Mouse (Mus musculus): ENCODE data around the gene Rimbp2. TPM values are rescaled to one million over a fixed set of nuclear protein-coding genes. Genes with fewer than 3 reads are reported as not detected.

Gene Rimbp2
- polyA plus RNA-seq, 1 experiment from 2014 or later = 0.18 TPM

GRCm38 (mm10) chr5:128806296-128806998, 146.8 kb downstream of the Rimbp2 start:
- ATAC-seq (ENCODE audit: insufficient number of reproducible peaks, insufficient read depth, low FRiP score, low TSS enrichment, low read depth) = no peak

DNA sequence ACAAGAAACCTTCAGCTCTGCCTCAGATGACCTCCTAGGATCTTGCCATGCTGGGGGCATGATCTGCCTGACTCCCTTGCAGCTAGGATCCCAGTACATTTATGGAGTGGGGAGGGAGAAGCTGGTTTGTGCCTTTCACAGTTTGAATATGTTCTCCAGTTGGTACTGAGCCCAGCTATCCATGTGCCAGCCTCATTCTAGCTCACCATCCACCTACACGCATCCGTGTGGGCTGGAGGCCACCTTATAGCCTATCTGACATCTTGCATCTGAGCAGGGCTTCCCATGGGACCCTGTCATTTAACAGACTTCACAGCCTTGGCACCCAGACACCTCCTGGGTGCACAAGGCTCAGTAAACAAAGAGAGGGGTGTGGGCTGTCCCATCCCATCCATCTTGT, 148.2 kb downstream of the Rimbp2 start:
- WGBS = 91% methylated on average over 2 of the region's 2 CpGs
- ATAC-seq (ENCODE audit: insufficient number of reproducible peaks, insufficient read depth, low FRiP score, low TSS enrichment, low read depth) = no peak
- Histone ChIP-seq H3K9ac (no peak overlapping the region), H3K4me1 (no peaks in the 10 kb centered on the region), H3K27me3 (no peaks in the 10 kb centered on the region), H3K4me2 (no peak overlapping the region), H3K9me3 (no peaks in the 10 kb centered on the region), H3K36me3 (no peaks in the 10 kb centered on the region), H3K27ac (no peak overlapping the region), H3K4me3 (no peak overlapping the region)

More at GRCm38 (mm10) chr5:128806296-128806998, 146.8 kb downstream of the Rimbp2 start:
- Histone ChIP-seq H3K36me3 (no peaks in the 10 kb centered on the region), H3K4me2 (no peak overlapping the region), H3K4me3 (no peak overlapping the region), H3K9me3 (no peaks in the 10 kb centered on the region), H3K4me1 (no peaks in the 10 kb centered on the region), H3K27ac (no peak overlapping the region), H3K9ac (no peak overlapping the region), H3K27me3 (no peaks in the 10 kb centered on the region)
- WGBS = 89% methylated on average over 13 of the region's 13 CpGs

DNA sequence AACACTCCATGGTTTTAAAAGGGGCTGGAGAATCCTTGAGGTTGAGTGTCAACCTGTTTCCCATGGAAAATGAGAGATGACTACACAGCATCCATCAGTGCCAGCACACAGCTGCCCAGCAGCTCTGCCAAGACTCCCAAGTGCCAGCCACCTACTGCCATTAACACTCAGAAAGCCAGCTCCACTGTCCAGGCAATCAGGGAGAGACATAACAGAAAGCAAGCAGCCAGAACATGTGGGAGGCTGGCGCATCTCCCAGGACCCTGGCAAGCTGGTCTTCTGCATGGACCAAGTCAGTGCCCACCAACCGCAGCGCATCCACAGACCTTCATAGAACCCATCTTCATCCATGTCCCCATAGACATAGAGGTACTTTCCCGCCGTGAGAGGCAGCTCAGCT, 152.7 kb downstream of the Rimbp2 start:
- no peaks in the 10 kb centered on the region for H3K27me3 ChIP-seq
- no peak overlapping the region for H3K4me2 ChIP-seq
- no peak overlapping the region for H3K27ac ChIP-seq
- H3K36me3 ChIP-seq = no peaks in the 10 kb centered on the region
- H3K9me3 ChIP-seq = no peaks in the 10 kb centered on the region
- WGBS = 87% methylated on average over 5 of the region's 5 CpGs
- no peak for ATAC-seq (ENCODE audit: insufficient number of reproducible peaks, insufficient read depth, low FRiP score, low TSS enrichment, low read depth)
- H3K4me1 ChIP-seq = no peaks in the 10 kb centered on the region
- H3K9ac ChIP-seq = no peak overlapping the region
- H3K4me3 ChIP-seq = no peak overlapping the region

DNA sequence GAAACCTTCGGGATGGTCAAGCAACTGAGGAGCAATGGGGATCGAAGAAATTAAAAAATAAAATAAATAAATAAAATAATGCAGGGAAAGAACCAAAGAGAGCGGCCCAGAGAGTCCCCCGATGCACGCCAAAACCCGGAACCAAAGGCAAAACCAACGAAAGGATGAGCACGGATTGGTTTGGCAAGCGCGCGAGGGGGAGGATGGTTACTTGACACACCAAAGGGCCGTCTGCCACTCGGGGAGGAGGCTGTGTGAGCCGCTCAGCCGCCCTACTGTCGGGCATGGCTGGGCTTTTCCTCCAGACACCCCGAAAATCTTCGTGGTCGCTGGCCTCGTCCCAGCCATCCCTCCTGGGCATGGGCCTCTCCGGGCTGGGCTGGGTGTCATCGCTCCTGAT, 171.7 kb downstream of the Rimbp2 start:
- no peaks in the 10 kb centered on the region for H3K36me3 ChIP-seq
- ATAC-seq (ENCODE audit: insufficient number of reproducible peaks, insufficient read depth, low FRiP score, low TSS enrichment, low read depth) = no peak
- 72% methylated on average over 22 of the region's 22 CpGs for WGBS
- H3K9me3 ChIP-seq = no peaks in the 10 kb centered on the region
- no peak overlapping the region for H3K27ac ChIP-seq
- no peak overlapping the region; the same call in 1 of the 2 replicates for H3K4me2 ChIP-seq
- H3K4me1 ChIP-seq = no peaks in the 10 kb centered on the region
- H3K4me3 ChIP-seq = no peak overlapping the region
- H3K9ac ChIP-seq = no peak overlapping the region
- no peaks in the 10 kb centered on the region for H3K27me3 ChIP-seq

DNA sequence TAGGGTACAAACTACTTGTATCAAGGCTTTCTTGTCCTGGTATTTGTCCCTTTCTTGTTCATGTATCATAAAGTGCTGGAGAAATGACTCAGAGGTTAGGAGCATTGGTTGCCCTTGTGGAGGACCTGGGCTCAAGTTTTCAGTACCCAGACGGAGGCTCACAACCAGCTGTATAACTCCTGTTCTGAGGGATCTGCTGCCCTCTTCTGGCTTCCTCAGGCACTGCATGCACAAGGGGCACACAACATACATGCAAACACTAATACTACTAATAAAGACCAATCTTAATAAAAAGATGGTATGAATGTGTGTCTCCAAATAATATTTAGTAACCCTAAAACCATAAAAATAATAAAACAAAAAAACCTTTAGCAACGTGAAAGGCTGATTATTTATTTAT, 176.9 kb downstream of the Rimbp2 start:
- no peak overlapping the region for H3K27ac ChIP-seq
- no peak for ATAC-seq (ENCODE audit: insufficient number of reproducible peaks, insufficient read depth, low FRiP score, low TSS enrichment, low read depth)
- no peak overlapping the region for H3K9ac ChIP-seq
- H3K4me2 ChIP-seq = no peak overlapping the region
- H3K36me3 ChIP-seq = no peaks in the 10 kb centered on the region
- no peaks in the 10 kb centered on the region for H3K4me1 ChIP-seq
- no peak overlapping the region for H3K4me3 ChIP-seq
- no peaks in the 10 kb centered on the region; the same call in 1 of the 2 replicates for H3K9me3 ChIP-seq
- H3K27me3 ChIP-seq = no peaks in the 10 kb centered on the region
- WGBS = 59% methylated on average over 2 of the region's 2 CpGs

- H3K4me1 ChIP-seq = peaks cover 6% of the 10 kb centered on the region
- H3K9me3 ChIP-seq = no peaks in the 10 kb centered on the region
- 4% methylated on average over 10 of the region's 10 CpGs for WGBS
- no peak overlapping the region for H3K27ac ChIP-seq
- peak overlapping the region; percentile 47 for H3K4me2 ChIP-seq
- 0 out of 2 replicates have a peak overlapping the region, but pooled peaks have one; percentile 9 for H3K4me3 ChIP-seq
- no peaks in the 10 kb centered on the region for H3K27me3 ChIP-seq
- ATAC-seq (ENCODE audit: insufficient number of reproducible peaks, insufficient read depth, low FRiP score, low TSS enrichment, low read depth) = peak; percentile 52; the same call in 1 of the 2 replicates
- H3K9ac ChIP-seq = 0 out of 2 replicates have a peak overlapping the region, but pooled peaks have one; percentile 16
- no peaks in the 10 kb centered on the region for H3K36me3 ChIP-seq
Observed at GRCm38 (mm10) chr5:128769026-128769631, 184.2 kb downstream of the Rimbp2 start.

DNA sequence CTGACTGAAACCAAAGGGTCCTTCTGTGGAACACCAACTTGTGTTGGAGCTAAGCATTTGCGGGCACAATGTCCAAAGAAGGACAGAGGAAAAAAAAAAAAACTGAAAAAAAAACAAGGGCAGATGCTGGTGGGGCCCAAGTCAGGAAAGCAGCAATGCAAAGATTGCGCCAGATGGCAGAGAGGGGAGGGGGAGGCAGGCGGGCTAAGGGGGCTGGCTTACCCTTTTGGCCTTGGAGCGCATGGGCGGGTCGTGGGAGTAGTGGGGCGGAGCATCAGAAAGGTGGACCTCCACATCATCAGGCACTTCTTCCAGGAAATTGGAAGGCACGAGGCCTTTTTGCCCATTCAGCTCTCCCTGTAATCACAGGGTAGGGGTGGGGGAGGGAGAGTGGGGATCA, 192.2 kb downstream of the Rimbp2 start:
- Histone ChIP-seq H3K36me3 (no peaks in the 10 kb centered on the region), H3K9me3 (no peaks in the 10 kb centered on the region), H3K4me3 (no peak overlapping the region), H3K4me2 (no peak overlapping the region), H3K27me3 (no peaks in the 10 kb centered on the region), H3K4me1 (no peaks in the 10 kb centered on the region), H3K9ac (no peak overlapping the region), H3K27ac (no peak overlapping the region)
- ATAC-seq (ENCODE audit: insufficient number of reproducible peaks, insufficient read depth, low FRiP score, low TSS enrichment, low read depth) = no peak
- WGBS = 36% methylated on average over 8 of the region's 8 CpGs

GRCm38 (mm10) chr5:128746261-128746660, 207.0 kb downstream of the Rimbp2 start:
- Histone ChIP-seq H3K27me3 (0 out of 2 replicates have a peak, but pooled peaks cover 3% of the 10 kb centered on the region), H3K4me3 (no peak overlapping the region), H3K4me2 (no peak overlapping the region), H3K4me1 (no peaks in the 10 kb centered on the region), H3K9ac (no peak overlapping the region), H3K9me3 (no peaks in the 10 kb centered on the region), H3K27ac (no peak overlapping the region), H3K36me3 (no peaks in the 10 kb centered on the region)
- 77% methylated on average over 8 of the region's 8 CpGs for WGBS
- no peak for ATAC-seq (ENCODE audit: insufficient number of reproducible peaks, insufficient read depth, low FRiP score, low TSS enrichment, low read depth)

DNA sequence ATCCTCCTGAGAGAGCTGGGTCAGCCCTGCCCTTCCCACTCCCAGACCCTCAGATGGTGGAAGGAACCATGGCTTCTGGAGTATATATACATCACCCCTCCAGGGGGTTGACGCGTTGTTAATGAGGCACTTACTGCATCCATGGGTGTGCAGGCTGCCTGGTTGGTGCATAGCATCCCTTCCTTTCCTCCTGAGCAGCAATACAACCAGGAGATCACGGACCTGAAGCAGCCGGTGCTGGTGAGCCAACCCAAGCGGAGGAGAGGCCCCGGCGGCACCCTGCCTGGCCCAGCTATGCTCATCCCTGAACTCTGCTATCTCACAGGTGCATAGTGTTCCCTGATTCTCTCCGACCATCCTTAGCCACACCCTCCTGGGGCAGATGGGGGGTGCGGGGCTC, 208.1 kb downstream of the Rimbp2 start:
- H3K4me1 ChIP-seq = peaks cover 2% of the 10 kb centered on the region; the same call in 1 of the 2 replicates
- 80% methylated on average over 9 of the region's 9 CpGs for WGBS
- no peak overlapping the region for H3K9ac ChIP-seq
- no peak for ATAC-seq (ENCODE audit: insufficient number of reproducible peaks, insufficient read depth, low FRiP score, low TSS enrichment, low read depth)
- no peaks in the 10 kb centered on the region for H3K9me3 ChIP-seq
- no peak overlapping the region for H3K4me2 ChIP-seq
- no peak overlapping the region for H3K27ac ChIP-seq
- no peak overlapping the region for H3K4me3 ChIP-seq
- 0 out of 2 replicates have a peak, but pooled peaks cover 7% of the 10 kb centered on the region for H3K27me3 ChIP-seq
- H3K36me3 ChIP-seq = no peaks in the 10 kb centered on the region

DNA sequence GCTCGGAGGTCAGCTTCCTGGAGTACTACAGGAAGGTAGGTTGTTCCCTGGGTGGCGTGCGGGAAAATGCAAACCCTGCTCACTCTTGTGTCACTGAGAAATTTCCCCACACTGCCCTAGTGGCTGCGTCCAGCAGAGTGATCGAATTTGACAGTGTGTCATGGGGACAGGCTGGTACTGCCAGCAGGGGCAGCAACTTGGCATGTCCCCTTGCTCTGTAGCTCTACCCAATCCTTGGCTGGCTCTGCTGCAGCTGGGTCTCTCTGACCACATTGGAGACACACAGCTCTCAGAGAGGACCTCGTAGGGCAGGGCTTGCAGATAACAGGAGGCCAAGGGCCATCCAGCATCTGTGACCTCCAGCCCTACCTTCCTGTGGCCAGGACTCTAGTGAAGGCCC, 208.9 kb downstream of the Rimbp2 start:
- ATAC-seq (ENCODE audit: insufficient number of reproducible peaks, insufficient read depth, low FRiP score, low TSS enrichment, low read depth) = no peak
- Histone ChIP-seq H3K4me1 (peaks cover 11% of the 10 kb centered on the region), H3K4me3 (no peak overlapping the region), H3K9me3 (no peaks in the 10 kb centered on the region), H3K9ac (no peak overlapping the region), H3K36me3 (no peaks in the 10 kb centered on the region), H3K27ac (no peak overlapping the region), H3K27me3 (peaks cover 10% of the 10 kb centered on the region; the same call in 1 of the 2 replicates), H3K4me2 (no peak overlapping the region)
- 83% methylated on average over 6 of the region's 6 CpGs for WGBS

DNA sequence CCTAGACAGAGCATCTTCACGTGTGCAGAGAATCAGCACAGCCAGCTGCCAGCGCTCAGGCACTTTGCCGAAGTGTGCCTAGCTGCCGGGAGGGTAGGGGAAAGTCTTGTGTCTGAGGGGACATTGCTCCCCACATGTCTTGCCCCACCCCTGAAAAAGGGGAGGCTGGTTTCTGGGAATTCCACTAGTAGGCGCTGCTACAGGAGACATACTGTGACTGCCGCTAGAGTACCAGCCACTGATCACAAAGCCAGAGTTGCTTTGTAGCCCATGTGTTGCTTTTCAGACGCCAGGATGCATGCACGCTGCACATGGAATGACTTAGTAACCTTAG, 213.5 kb downstream of the Rimbp2 start:
- Histone ChIP-seq H3K4me3 (no peak overlapping the region), H3K27ac (no peak overlapping the region), H3K4me2 (peak overlapping the region; percentile 27), H3K27me3 (peaks cover 28% of the 10 kb centered on the region), H3K36me3 (no peaks in the 10 kb centered on the region), H3K4me1 (peaks cover 11% of the 10 kb centered on the region), H3K9ac (no peak overlapping the region), H3K9me3 (no peaks in the 10 kb centered on the region)
- ATAC-seq (ENCODE audit: insufficient number of reproducible peaks, insufficient read depth, low FRiP score, low TSS enrichment, low read depth) = 0 out of 2 replicates have a peak, but pooled peaks have one; percentile 33
- 18% methylated on average over 8 of the region's 8 CpGs for WGBS

Data from embryonic facial prominence, embryonic 13.5 days (tissue).